ENCODE assay signal across 22 mouse cellular contexts in the genomic region with DNA sequence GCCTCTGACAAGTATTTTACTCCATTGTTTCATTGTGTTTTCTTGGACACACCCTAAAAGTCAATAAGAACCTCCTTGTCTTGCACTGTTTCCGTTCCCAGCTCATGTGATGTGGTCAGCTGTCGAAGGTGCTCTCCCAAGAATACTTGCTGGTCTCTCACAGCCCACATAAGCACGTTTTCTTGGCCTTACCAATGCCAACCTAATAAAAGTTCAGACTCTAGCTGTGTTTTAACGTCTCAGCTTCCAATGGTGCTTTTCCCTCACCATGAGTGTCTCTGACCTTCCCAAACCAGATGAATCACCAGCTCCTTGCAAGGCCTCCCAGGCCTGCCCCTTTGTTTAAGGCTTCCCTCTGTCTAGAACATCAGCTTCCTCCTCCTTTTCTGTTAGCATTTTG. TPM values are rescaled to one million over a fixed set of nuclear protein-coding genes. Genes with fewer than 3 reads are reported as not detected.
DNase-seq lines count a peak whose midpoint lies in the region; ATAC-seq lines count a peak whose summit lies in the region.
"Had no signal": no experiment of that assay in that cellular context is flagged by ENCODE, and none has a peak within 500 bp of the region (broad histone marks: within the 10 kb centered on the region; RNA-seq: fewer than 3 reads in every experiment).

No protein-coding gene starts in this region.

- peak overlapping the region; percentile 64; the same call in 1 of the 2 replicates for H3K27ac ChIP-seq in intestine, embryonic 15.5 days
- peak overlapping the region; percentile 65 for H3K27ac ChIP-seq in stomach, embryonic 15.5 days
- H3K27ac ChIP-seq: forebrain, embryonic 12.5 days; hindbrain, embryonic 10.5 days; hindbrain, postnatal 0 days; limb, embryonic 12.5 days; liver, embryonic 13.5 days; lung, embryonic 15.5 days; midbrain, embryonic 12.5 days; neural tube, embryonic 13.5 days had no signal

- H3K27me3 ChIP-seq in intestine, embryonic 15.5 days (replicated peaks): no peaks in the 10 kb centered on the region
- H3K27me3 ChIP-seq in stomach, embryonic 15.5 days (replicated peaks): no peaks in the 10 kb centered on the region
- H3K27me3 ChIP-seq: forebrain, embryonic 12.5 days; limb, embryonic 12.5 days; liver, embryonic 13.5 days; lung, embryonic 15.5 days; midbrain, embryonic 12.5 days; neural tube, embryonic 13.5 days had no signal

- H3K4me2 ChIP-seq in intestine, embryonic 15.5 days (replicated peaks): no peak overlapping the region
- H3K4me2 ChIP-seq in stomach, embryonic 15.5 days: no peak overlapping the region
- H3K4me2 ChIP-seq: forebrain, embryonic 12.5 days; limb, embryonic 12.5 days; liver, embryonic 13.5 days; lung, embryonic 15.5 days; midbrain, embryonic 12.5 days; neural tube, embryonic 13.5 days had no signal

- no peak overlapping the region for H3K9ac ChIP-seq in intestine, embryonic 15.5 days
- no peak overlapping the region for H3K9ac ChIP-seq in stomach, embryonic 15.5 days
- H3K9ac ChIP-seq: forebrain, embryonic 12.5 days; limb, embryonic 12.5 days; liver, embryonic 13.5 days; lung, embryonic 15.5 days; midbrain, embryonic 12.5 days; neural tube, embryonic 13.5 days had no signal

- no peak overlapping the region for H3K4me3 ChIP-seq in intestine, embryonic 15.5 days (replicated peaks)
- no peak overlapping the region for H3K4me3 ChIP-seq in stomach, embryonic 15.5 days (replicated peaks)
- H3K4me3 ChIP-seq: forebrain, embryonic 12.5 days; hindbrain, embryonic 10.5 days; limb, embryonic 12.5 days; liver, embryonic 13.5 days; lung, embryonic 15.5 days; midbrain, embryonic 12.5 days; neural tube, embryonic 13.5 days had no signal

- H3K4me1 ChIP-seq in intestine, embryonic 15.5 days (replicated peaks): peaks cover 3% of the 10 kb centered on the region; the same call in 1 of the 2 replicates
- no peaks in the 10 kb centered on the region for H3K4me1 ChIP-seq in stomach, embryonic 15.5 days
- H3K4me1 ChIP-seq: forebrain, embryonic 12.5 days; hindbrain, embryonic 10.5 days; liver, embryonic 13.5 days; midbrain, embryonic 12.5 days; neural tube, embryonic 13.5 days had no signal

- 64% methylated on average over 4 of the region's 4 CpGs for WGBS in intestine, embryonic 15.5 days
- 56% methylated on average over 4 of the region's 4 CpGs for WGBS in stomach, embryonic 15.5 days

- H3K9me3 ChIP-seq in intestine, embryonic 15.5 days: no peaks in the 10 kb centered on the region
- H3K9me3 ChIP-seq in stomach, embryonic 15.5 days: no peaks in the 10 kb centered on the region
- H3K9me3 ChIP-seq: forebrain, embryonic 12.5 days; hindbrain, embryonic 10.5 days; limb, embryonic 12.5 days; liver, embryonic 13.5 days; lung, embryonic 15.5 days; midbrain, embryonic 12.5 days had no signal

- peak; percentile 32 to 74 for DNase-seq in adrenal gland, adult (ENCODE audit: inconsistent age in 2 of 2, low spot score in 1 of 2)
- DNase-seq in adrenal gland, adult 18-20 months (ENCODE audit: low spot score in 2 of 2): no peak
- peak; percentile 12 for DNase-seq in CD4-positive helper T cell, adult 2 months (ENCODE audit: low read depth, low spot score)
- DNase-seq in liver: no peak
- no peak for DNase-seq in heart, adult 9 months (ENCODE audit: low spot score in 2 of 2)
- no peak for DNase-seq in frontal cortex, postnatal 36 days (ENCODE audit: low spot score in 2 of 2)
- DNase-seq: cerebellum, adult 9-10 months; gastrocnemius, postnatal 14 days; kidney, adult 9 months; kidney, postnatal 25 days; layer of hippocampus, adult 9-11 months; liver, embryonic 13.5 days; right cerebral cortex, adult 18-20 months had no signal

- H3K36me3 ChIP-seq in intestine, embryonic 15.5 days: no peaks in the 10 kb centered on the region
- no peaks in the 10 kb centered on the region for H3K36me3 ChIP-seq in stomach, embryonic 15.5 days
- H3K36me3 ChIP-seq: forebrain, embryonic 12.5 days; hindbrain, embryonic 10.5 days; limb, embryonic 12.5 days; liver, embryonic 13.5 days; lung, embryonic 15.5 days; midbrain, embryonic 12.5 days; neural tube, embryonic 13.5 days had no signal

- ATAC-seq in intestine, embryonic 15.5 days: peak; percentile 34; the same call in 1 of the 2 replicates
- no peak for ATAC-seq in stomach, embryonic 15.5 days (ENCODE audit: insufficient read depth, low FRiP score, low read depth)
- ATAC-seq: hindbrain, postnatal 0 days had no signal

RNA-seq across cellular contexts. Expression of gene Rbpj, which starts 28.2 kb away (rescaled TPM):
- 10 to 100 TPM; 28.2 to 31.3 TPM for total RNA-seq in adrenal gland, adult 18-20 months (2021)
- 24.6 and 27.9 TPM in 2 replicates for polyA plus RNA-seq in intestine, embryonic 15.5 days (2015; fragmentation: Nextera tagmentation; extraction: Ambion mirVana)
- 26.9 and 28.8 TPM in 2 replicates for polyA plus RNA-seq in stomach, embryonic 15.5 days (2015; fragmentation: Nextera tagmentation; extraction: Ambion mirVana)

Comparison
In these comparisons a context has a peak if more than half of its experiments do, and no peak if none do; other contexts are left out.
1. DNase-seq: peak in adrenal gland, adult (2 of 2) and CD4-positive helper T cell, adult 2 months (single experiment); none in adrenal gland, adult 18-20 months (0 of 2), liver (single experiment), heart, adult 9 months (0 of 2) and frontal cortex, postnatal 36 days (0 of 2).